In the genomic region with DNA sequence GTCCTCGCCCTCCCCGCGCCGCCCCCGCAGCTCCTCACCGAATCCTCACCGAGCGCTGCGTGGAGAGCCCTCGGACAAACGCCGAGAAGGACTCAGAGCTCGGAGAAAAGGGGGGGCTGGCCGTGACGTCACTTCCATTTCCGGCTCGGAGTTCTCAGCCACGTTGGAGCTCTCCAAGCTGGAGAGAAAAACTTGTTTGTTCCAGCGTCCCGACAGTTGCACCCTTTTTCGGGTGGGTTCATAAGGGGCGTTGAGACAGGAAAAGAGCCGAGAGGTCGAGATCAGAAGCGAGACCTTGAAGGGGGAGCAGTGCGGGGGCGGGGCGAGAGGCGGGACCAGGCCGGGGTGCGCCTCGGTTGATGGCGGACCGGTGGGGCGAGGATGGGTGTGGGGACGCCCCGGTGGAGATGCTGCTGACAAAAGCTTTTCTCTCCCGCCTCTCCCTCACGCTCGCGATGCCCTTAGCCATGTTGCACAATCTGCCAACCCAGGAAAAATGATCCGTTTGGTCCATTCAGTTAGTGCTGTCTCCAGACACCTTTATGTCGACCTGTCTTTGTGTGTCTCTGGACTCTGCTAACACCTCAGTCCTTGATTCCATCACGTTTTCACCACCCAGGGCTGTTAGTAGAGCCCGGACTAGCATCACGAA, we compare ENCODE assay signal across 8 mouse cellular contexts. TPM values are rescaled to one million over a fixed set of nuclear protein-coding genes. Genes with fewer than 3 reads are reported as not detected.
DNase-seq lines count a peak whose midpoint lies in the region; ATAC-seq and TF ChIP-seq lines count a peak whose summit lies in the region.

TSS of gene Zfp266 (minus strand) at position 112 of the 652 bp plus-strand sequence.

- peak within 1 kb of the TSS; percentile 71 for H3K4me2 ChIP-seq in heart, embryonic 14.5 days (ENCODE audit: low read length)
- peak within 1 kb of the TSS; percentile 88 for H3K4me2 ChIP-seq in liver, embryonic 11.5 days
- peak within 1 kb of the TSS; percentile 96 for H3K4me2 ChIP-seq in myocyte (ENCODE audit: low read depth)

- H3K27me3 ChIP-seq in heart, embryonic 14.5 days (ENCODE audit: control insufficient read depth, insufficient read depth, low read length), result no peaks in the 10 kb centered on the region
- no peaks in the 10 kb centered on the region for H3K27me3 ChIP-seq in liver, embryonic 11.5 days (replicated peaks; ENCODE audit: control insufficient read depth, insufficient read depth, low read length)
- H3K27me3 ChIP-seq in myocyte (ENCODE audit: control insufficient read depth, insufficient read depth, insufficient read length), result no peaks in the 10 kb centered on the region

- H3K79me2 ChIP-seq in myocyte (ENCODE audit: control insufficient read depth, insufficient read depth), result peaks cover 45% of the 10 kb centered on the region

- peak within 1 kb of the TSS; percentile 91 for H3ac ChIP-seq in myocyte (ENCODE audit: control insufficient read depth, insufficient read length)

- H3K4me1 ChIP-seq in heart, embryonic 14.5 days (ENCODE audit: control insufficient read depth in 2 of 2, insufficient read depth in 2 of 2, low read length in 2 of 2), result peaks cover 2 to 11% of the 10 kb centered on the region in 2 experiments; a peak in 3 of 4 replicates
- H3K4me1 ChIP-seq in liver, embryonic 11.5 days (replicated peaks; ENCODE audit: control insufficient read depth, insufficient read depth, low read length), result peaks cover 6% of the 10 kb centered on the region

- peak within 1 kb of the TSS; percentile 94 for H3K9ac ChIP-seq in heart, embryonic 14.5 days (ENCODE audit: low read length)
- peak within 1 kb of the TSS; percentile 91 for H3K9ac ChIP-seq in liver, embryonic 11.5 days (ENCODE audit: low read depth, low read length)

- H3K27ac ChIP-seq in heart, embryonic 14.5 days (replicated peaks in 1 of 2; ENCODE audit: control insufficient read depth in 1 of 2, insufficient read depth in 1 of 2, low read depth in 2 of 2, low read length in 2 of 2), result peak within 1 kb of the TSS; percentile 93
- H3K27ac ChIP-seq in liver, embryonic 11.5 days (ENCODE audit: low read depth, low read length), result peak within 1 kb of the TSS; percentile 91

- no peaks in the 10 kb centered on the region for H3K9me3 ChIP-seq in heart, embryonic 14.5 days (ENCODE audit: control insufficient read depth, low read length)
- no peaks in the 10 kb centered on the region for H3K9me3 ChIP-seq in liver, embryonic 11.5 days (ENCODE audit: control insufficient read depth, low read length)

- WGBS in heart, embryonic 14.5 days, result under 1% methylated on average over 46 of the region's 46 CpGs
- under 1% methylated on average over 46 of the region's 46 CpGs for WGBS in liver, embryonic 11.5 days

- peak; percentile 75 for DNase-seq in c-Kit-negative CD71-positive TER-119-positive erythroid progenitor cells, embryonic 14.5 days (ENCODE audit: low read depth, low spot score)
- DNase-seq in fibroblast of lung, adult 2 months (ENCODE audit: low read depth), result peak; percentile 61
- peak; percentile 96 for DNase-seq in kidney, postnatal 10 days
- DNase-seq in liver, embryonic 11.5 days (ENCODE audit: low spot score), result peak; percentile 92
- peak; percentile 85 to 92 for DNase-seq in spleen, postnatal 4 days (ENCODE audit: low spot score in 2 of 2)

- peak; percentile 62 for TF ChIP-seq POLR2A in myocyte (IDR thresholded peaks at IDR 0.05; ENCODE audit: insufficient read length, low read depth)

- H3K36me3 ChIP-seq in heart, embryonic 14.5 days (ENCODE audit: control insufficient read depth, insufficient read depth, low read length), result peaks cover 21% of the 10 kb centered on the region
- no peaks in the 10 kb centered on the region; the same call in 1 of the 2 replicates for H3K36me3 ChIP-seq in liver, embryonic 11.5 days (ENCODE audit: control insufficient read depth, insufficient read depth, low read length)
- peaks cover 4% of the 10 kb centered on the region for H3K36me3 ChIP-seq in myocyte (ENCODE audit: control insufficient read depth, insufficient read depth)

- ATAC-seq in CD4-positive, CD25-positive, alpha-beta regulatory T cell, adult 4 months, result peak; percentile 95
- ATAC-seq in heart, embryonic 14.5 days (ENCODE audit: insufficient number of reproducible peaks, insufficient read depth, low FRiP score, low read depth), result peak; percentile 84
- peak; percentile 89 for ATAC-seq in liver, embryonic 11.5 days (replicated peaks; ENCODE audit: low FRiP score)

- peak within 1 kb of the TSS; percentile 60 to 78 for H3K4me3 ChIP-seq in heart, embryonic 14.5 days (ENCODE audit: control insufficient read depth in 1 of 2, insufficient read depth in 1 of 2, low read depth in 1 of 2, low read length in 2 of 2)
- H3K4me3 ChIP-seq in liver, embryonic 11.5 days (ENCODE audit: low read depth, low read length), result peak within 1 kb of the TSS; percentile 75
- H3K4me3 ChIP-seq in myocyte, result peak within 1 kb of the TSS; percentile 83

TF ChIP-seq in myocyte, 11 proteins besides CTCF, POLR2A, EP300 and RAD21:
- TF ChIP-seq E2F4 (IDR thresholded peaks at IDR 0.05; ENCODE audit: insufficient read depth) (no peak), TCF12 (IDR thresholded peaks at IDR 0.05; ENCODE audit: insufficient read depth, poor library complexity, severe bottlenecking) (no peak), POLR2AphosphoS2 (IDR thresholded peaks at IDR 0.05; ENCODE audit: insufficient read length, low read depth) (peak; percentile 36), MYOG (IDR thresholded peaks at IDR 0.05; ENCODE audit: control insufficient read depth in 1 of 3, insufficient read depth in 1 of 3, insufficient read length in 2 of 3, low read depth in 2 of 3) (no peak), USF1 (IDR thresholded peaks at IDR 0.05; ENCODE audit: low read depth) (no peak), MAX (IDR thresholded peaks at IDR 0.05; ENCODE audit: low read depth) (peak; percentile 7)
TF ChIP-seq in myocyte: peak in this region for 2.

RNA-seq across cellular contexts. Expression of gene Zfp266, which starts in this region (rescaled TPM):
- 10 to 100 TPM; 44.4 to 58.5 TPM for polyA plus RNA-seq in CD4-positive, CD25-positive, alpha-beta regulatory T cell, adult 4 months (2017; shearing (Covaris generic))
- 43.5 and 48.8 TPM in 2 replicates for polyA plus RNA-seq in heart, embryonic 14.5 days (2014; fragmentation: Nextera tagmentation; extraction: Ambion mirVana)
- 49.2 TPM in 2 replicates for polyA plus RNA-seq in liver, embryonic 11.5 days (2014; fragmentation: Nextera tagmentation; extraction: Ambion mirVana)
- polyA plus RNA-seq in myocyte (2012; fragmentation: generic; extraction: Trizol), result 5.8 TPM

Comparison
In these comparisons a context has a peak if more than half of its experiments do, and no peak if none do; other contexts are left out.
1. Peak in every context shown above with its lines: DNase-seq, ATAC-seq, H3K4me3 ChIP-seq and H3K27ac ChIP-seq.